Mouse (Mus musculus): ENCODE data around the gene Try10.
"Not testable (repeated sequence)": the region's sequence is repeated elsewhere in the genome, so short reads cannot be mapped to it uniquely, and the experiment has no call there.

Try10 gene

DNA sequence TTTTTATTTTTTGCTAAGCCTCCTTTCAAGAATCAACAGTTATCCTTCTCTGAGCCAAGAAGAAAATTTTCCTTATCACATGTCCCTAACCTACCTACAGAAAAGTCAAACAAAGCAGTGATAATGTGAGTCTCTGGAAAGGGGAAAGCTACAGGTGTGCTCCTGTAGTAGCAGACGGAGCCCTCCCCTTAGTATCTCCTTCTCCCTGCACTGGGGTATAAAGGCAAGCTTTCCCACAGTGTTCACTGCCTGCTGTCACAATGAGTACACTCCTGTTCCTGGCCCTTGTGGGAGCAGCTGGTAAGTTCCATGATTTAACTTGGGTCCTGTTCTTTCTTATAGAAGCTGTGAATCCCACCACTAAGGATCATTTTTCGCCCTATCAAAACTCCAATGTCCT lies at the start of gene Try10:
Gene Try10 (plus strand): TSS at position 174 of the 400 bp plus-strand sequence.
- DNase-seq (ENCODE audit: low read depth, low spot score) = no peak

DNA sequence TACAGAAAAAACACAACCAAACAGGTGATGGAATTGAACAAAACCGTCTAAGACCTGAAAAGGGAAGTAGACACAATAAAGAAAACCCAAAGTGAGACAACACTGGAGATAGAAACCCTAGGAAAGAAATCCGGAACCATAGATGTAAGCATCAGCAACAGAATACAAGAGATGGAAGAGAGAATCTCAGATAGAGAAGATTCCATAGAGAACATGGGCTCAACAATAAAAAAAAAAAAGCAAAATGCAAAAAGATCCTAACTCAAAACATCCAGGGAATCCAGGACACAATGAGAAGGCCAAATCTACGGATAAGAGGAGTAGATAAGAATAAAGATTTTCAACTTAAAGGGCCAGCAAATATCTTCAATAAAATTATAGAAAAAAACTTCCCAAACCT lies 37.2 kb upstream of the Try10 start, which contains the start of gene Try5:
Gene Try5 (minus strand): TSS at position 101 of the 400 bp plus-strand sequence.
- not testable (repeated sequence) for DNase-seq (ENCODE audit: low read depth, low spot score)

DNA sequence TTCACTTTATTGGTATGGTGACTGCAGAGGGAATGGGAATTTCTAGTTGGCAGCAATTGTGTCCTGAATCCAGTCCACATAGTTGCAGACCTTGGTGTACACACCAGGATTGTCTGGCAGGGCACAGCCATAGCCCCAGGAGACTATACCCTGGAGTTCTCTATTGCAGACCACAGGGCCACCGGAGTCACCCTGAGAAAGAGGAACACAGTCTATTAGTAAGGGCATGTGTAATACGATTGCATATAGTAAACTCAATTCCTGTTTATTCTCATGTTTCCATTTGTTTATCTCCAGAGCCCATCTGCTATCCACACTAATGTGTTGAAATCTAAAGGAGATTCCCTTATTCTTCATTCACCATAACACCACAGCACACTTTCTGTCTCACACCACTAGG lies 19.9 kb downstream of the Try10 start:
- not testable (repeated sequence) for DNase-seq (ENCODE audit: low read depth, low spot score)

DNA sequence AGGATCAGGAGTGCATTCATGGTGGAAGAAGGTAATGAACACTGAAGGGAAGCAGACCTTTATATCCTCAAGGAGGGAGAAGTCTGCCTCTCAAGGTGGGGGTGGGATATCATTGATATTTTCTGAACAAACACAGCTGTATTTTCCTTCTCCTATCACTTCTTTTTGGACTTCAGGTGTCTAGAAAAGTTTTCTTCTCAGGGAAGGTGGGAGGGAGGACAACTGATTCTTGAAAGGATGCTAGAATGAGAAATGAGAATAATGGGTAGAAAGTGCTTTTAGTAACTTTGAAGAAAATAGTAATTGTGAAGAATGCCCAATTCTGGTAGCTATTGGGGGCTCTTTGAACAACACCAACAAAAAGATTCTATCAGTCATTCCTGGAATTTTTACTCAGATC lies 23.7 kb downstream of the Try10 start, which contains the start of gene Prss3:
Gene Prss3 (minus strand): TSS at position 101 of the 400 bp plus-strand sequence.
- DNase-seq (ENCODE audit: low read depth, low spot score) = not testable (repeated sequence)

DNA sequence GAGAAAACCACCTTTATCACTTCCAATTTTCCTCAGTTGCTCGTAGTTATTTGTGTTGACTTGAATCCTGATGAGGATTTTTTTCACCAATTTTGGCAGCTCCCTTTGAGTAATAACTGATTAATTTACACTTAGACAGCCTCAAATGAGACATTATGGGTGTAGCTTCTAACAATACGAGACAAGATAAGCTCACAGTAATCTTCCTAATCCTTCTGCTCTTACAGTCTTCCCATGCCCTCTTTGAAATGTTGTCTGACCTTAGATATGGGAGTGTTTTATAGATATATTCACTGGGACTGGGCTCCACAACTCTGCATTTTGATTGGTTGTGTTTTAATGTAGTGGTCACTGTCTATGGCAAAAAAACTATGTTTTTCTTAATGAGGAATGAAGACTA lies 32.9 kb downstream of the Try10 start:
- DNase-seq (ENCODE audit: low read depth, low spot score) = no peak

DNA sequence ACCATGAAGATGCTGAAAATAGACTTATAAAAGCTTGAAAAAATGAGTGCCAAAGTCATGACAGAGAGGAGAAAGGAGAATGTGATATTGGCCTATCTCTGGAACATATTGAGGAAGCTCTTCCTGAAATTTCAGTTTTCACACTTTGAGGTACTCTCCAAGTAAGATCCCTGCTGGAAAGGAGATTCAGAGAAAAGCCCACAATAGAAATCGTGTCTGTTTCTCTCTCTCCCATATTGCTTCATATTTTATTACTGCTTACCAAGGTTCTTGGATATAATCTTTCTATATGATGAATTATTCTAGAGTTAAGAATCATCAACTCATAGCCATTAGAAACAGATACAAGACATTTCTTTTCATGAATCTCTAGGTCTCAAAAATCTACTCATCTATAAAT lies 37.7 kb downstream of the Try10 start:
- not testable (repeated sequence) for DNase-seq (ENCODE audit: low read depth, low spot score)

DNA sequence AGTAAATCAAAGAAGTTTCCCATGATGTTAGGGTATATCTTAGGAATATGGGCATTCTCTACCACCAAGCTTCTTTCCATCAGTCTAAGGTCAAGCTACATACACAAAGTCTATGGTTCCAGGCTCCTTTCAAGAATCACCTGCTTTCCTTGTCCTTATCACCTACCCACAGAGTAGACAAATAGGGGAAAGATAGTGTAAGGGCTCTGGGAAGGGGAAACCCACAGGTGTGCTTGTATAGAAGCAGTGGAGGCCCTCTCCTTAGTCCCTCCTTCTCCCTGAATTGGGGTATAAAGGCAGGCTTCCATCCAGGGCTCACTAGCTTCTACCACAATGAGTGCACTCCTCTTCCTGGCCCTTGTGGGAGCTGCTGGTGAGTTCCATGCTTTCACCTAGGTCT lies 38.2 kb downstream of the Try10 start, which contains the start of gene Gm5771:
Gene Gm5771 (plus strand): TSS at position 301 of the 400 bp plus-strand sequence.
- not testable (repeated sequence) for DNase-seq (ENCODE audit: low read depth, low spot score)
